Mouse (Mus musculus): Measurements from ENCODE around the gene Exog. TPM values are rescaled to one million over a fixed set of nuclear protein-coding genes. Genes with fewer than 3 reads are reported as not detected.

Exog gene
- 10 to 100 TPM; 11.1 to 12.1 (median 11.5) TPM for polyA plus RNA-seq (2017; shearing (Covaris generic))

DNA sequence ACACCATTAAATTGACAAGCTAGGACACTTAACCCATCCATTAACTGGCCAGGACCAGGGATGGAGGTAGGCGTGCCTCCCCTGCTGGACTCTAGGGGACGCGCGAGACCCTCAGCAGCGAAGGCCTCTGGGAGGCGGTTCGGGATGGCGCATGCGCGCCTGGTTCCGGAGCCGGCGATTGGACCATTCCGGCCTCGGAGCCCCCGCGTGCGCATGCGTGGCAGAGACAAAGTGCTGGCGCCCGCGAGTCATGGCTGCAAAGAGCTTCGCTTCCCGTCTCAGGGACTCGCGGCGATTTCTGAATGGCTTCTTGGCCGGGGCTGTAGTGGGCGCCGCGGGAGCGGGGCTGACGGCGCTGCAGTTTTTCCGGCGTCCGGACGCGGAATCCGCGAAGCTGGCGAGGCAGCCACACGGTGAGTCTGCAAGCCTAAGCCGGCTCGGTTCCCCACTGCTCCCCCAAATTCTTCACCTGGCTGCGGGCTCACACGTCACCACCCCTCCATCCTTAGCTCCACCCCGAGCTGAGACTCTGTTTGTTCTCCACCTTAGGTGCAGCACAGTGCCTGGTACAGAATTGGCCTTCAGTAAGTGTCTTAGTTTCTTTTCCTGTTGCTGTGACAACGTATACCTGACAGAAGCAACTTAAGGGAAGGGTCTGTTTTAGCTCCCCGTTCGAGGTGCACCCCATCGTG lies at the start of gene Exog:
Gene Exog, plus strand, starts transcription at position 206 of the 692 bp plus-strand sequence.
- ATAC-seq, result peak; percentile 89

GRCm38 (mm10) chr9:119401351-119401750 lies 43.4 kb upstream of the Exog start:
- no peak for ATAC-seq

- ATAC-seq, result no peak
Observed at GRCm38 (mm10) chr9:119401801-119402214, 42.9 kb upstream of the Exog start, which contains the start of gene Acvr2b. Gene Acvr2b, plus strand, starts transcription at chr9:119402118.

DNA sequence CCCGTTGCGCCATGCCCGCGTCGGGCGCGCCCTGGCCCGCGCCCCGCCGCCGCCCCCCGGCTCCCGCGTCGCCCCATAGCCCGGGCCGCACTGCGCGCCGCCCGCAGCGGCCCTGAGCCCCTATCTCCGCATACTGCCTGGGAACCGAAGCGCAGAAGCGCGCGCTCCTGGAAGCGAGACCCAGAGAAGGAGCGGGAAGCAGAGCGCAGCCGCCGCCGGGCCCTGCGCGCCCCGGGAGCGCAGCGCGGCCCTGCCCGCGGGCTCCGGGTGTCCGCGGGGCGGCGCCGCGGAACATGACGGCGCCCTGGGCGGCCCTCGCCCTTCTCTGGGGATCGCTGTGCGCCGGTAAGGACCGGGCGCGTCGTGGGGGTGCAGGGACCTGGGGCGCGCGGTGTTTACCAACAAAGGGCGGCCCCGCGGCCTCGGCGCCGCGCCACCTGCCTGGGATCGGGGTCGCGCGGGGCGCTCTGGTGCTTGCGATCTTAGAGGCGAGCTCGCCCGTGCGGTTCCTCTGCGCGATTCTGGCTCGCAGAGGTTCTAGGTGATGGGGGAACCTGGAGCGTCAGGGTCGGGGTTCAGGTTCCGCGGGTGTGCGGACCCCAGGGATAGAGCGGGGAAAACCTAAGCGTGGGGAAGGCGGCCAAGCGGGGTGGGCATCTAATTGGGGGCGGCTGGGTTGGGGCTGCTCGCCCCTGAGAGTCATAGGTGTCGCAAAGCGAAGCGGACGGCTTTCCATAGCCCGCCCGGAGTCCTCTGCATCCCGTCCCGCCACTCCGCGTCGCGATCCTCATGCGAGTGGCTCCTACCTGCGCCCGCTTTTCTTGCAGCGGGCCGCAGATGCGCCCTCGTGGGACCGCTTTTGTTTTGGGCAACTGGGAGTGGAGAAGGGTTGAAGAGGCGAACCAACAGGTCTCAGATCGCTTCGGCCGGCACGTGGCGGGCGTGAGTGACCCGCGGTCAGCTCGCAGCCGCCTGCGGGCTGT lies 42.2 kb upstream of the Exog start:
- ATAC-seq, result no peak

GRCm38 (mm10) chr9:119403236-119403641 lies 41.5 kb upstream of the Exog start:
- ATAC-seq, result no peak

- ATAC-seq, result no peak
Observed at GRCm38 (mm10) chr9:119404090-119404489, 40.7 kb upstream of the Exog start.

GRCm38 (mm10) chr9:119407884-119408283 lies 36.9 kb upstream of the Exog start:
- ATAC-seq, result no peak

- ATAC-seq, result no peak
Observed at GRCm38 (mm10) chr9:119408898-119409664, 35.7 kb upstream of the Exog start.

- ATAC-seq, result no peak
Observed at GRCm38 (mm10) chr9:119409864-119410263, 34.9 kb upstream of the Exog start.

- no peak for ATAC-seq
Observed at GRCm38 (mm10) chr9:119418025-119418424, 26.7 kb upstream of the Exog start.

DNA sequence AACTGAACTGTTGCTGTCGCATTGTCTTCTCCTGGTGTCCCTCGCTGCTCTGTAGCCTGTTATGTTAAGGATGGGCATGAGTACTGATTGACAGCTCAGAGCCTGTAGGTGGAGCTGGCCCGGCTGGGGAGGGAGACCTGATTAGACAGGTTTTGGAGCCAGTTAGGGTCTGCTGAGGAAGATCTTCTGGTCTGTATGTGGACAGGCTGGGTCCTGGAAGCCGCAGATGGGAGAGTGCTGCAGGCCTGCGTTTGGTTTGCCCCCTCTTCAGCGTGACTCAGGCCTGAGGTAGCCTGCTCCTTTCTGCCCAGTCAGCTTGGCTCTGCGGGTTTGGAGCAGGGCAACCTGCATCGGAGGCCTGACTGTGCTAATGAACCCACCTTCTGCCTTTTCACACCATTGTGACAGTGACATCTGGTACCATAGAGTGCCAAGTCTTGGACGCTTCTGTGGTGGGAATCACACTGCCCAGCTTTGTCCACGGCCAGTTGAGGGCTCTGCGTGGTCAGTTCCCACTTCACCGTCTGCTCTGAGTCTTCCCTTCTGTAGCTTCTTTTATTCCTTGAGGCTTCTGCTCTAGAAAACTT lies 24.8 kb upstream of the Exog start:
- no peak for ATAC-seq

DNA sequence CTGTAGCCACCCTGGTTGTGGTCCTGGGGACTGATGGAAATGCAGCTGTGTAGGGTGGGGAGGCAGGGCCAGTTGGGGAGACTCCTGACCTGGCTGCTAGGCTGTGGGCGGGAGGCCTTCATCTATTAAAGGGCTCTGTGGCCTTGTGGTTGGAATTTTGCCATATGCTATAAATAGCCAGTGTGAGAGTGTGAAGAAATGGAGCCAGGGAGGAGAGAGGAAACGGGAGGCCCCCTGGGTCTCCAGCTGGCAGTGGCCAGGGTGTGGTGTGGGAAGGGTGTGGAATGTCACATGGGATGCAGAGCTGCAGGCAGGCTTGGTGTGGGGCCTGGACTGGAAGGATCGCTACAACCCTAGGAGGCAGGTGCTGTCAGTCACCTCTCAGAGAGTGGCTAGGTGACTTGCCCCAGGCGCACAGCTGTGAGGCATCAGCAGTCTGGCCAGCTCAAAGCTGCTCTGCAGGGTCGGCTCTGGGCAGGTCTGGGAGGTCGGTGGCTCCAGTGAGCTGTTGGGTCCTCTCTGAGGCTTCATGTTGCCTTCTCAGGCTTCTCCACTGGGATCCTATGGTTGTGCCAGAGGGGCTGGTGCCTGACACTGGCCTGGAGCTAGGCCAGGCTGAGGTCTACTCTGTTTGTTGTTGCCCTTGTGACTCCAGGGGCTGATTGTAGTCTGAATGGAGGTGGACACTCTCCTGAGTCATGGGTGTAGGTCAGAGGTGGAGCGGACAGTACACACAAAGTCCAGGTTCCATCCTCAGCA lies 19.3 kb upstream of the Exog start:
- no peak for ATAC-seq

- no peak for ATAC-seq
Observed at GRCm38 (mm10) chr9:119425976-119426415, 18.7 kb upstream of the Exog start.

GRCm38 (mm10) chr9:119426483-119426882 lies 18.3 kb upstream of the Exog start:
- no peak for ATAC-seq

- no peak for ATAC-seq
Observed at GRCm38 (mm10) chr9:119430311-119430710, 14.4 kb upstream of the Exog start.

DNA sequence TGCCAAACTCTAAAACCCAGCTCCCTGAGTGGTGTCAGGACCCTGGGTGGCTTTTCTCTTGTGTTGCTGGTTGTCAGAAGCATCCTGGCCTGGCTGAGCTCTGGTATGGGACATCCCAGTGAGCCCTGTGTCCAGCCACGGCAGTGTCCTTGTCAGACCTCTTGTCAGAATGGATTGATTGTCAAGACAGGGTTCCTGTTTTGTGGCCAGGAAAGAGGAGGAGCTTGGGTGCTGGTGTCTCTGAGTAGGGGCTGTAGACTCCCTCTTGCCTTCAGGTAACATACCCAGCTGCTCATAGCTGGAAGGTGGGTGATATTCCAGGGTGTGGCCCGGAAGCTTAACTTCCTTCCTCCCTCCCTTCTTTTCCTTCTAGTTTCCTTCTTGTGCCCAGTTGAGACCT lies 8.9 kb upstream of the Exog start:
- ATAC-seq, result no peak

DNA sequence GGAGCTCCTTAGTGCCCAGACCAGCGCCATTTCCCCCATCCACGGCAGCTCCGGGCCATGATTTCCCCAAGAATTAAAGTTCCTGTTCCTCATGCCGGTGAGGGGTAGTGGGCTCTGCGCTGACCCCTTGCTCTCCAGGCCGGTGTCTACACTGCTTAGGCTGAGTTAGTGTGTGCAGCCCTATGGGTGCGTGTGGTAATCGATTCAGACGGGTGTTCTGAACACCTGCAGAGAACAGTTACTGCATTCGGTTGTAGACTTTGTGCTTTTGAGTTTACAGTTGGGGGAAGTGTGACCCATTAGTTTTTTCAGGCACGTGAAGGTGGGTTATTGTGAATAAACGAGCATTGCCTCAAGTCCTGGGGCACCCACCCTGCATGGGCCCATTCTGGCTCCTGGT lies 6.7 kb upstream of the Exog start:
- ATAC-seq, result no peak

DNA sequence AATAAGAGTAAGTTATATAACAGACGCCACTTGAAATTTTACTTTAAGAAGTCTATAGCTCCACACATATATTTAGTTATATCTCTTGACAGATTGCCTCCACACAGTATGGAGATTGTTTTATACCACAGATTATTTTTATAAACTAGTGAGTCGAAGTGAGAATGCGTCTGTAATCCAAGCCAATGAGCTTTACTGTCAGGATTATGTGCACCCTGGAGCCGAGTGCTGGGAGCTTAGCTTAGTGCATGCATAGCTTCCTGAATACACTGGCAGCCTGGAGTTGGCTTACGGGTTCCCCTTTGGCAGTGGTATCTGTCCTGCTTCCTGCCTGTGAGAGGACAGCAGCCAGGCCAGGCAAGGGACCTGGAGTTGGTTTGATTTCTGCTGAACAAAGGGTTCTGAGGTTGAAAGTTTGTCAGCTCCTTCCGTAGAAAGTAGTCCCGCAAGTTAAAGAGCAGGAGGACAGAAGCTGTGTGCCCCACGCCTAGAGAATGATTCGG lies 6.2 kb upstream of the Exog start:
- ATAC-seq, result no peak

DNA sequence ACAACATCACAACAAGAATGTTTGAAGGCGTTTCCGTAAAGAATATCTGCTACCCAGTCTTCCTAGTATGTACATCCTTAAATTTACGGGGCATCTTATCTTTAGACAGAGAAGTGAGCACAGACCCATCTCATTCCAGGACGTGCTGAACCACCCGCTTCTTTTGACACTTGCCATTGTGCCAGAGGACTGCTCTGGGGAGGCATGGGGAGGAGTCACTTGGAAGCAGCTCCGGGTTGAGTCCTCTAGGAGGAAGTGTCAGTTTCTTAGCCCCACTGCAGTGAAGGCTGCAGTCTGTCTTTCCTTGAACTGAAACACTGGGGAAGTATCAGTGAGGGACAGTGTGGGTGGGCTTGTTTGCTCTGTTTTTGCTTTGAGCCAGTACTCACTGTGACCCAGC lies 994 bp downstream of the Exog start:
- ATAC-seq, result no peak

- ATAC-seq, result no peak
Observed at GRCm38 (mm10) chr9:119455967-119456366, 11.2 kb downstream of the Exog start.

- no peak for ATAC-seq
Observed at GRCm38 (mm10) chr9:119457122-119457521, 12.4 kb downstream of the Exog start.

Data from inflammation-experienced regulatory T-cells, adult 6 months (primary cell).